Mouse (Mus musculus) cerebellum, adult (tissue): ENCODE results near the gene Crygb.

Experiments
- ATAC-seq: cut with Nextera tagmentation; 2 replicates; pipeline ENCODE4 v1.9.2; 2017; ENCODE audit warnings: mild to moderate bottlenecking, moderate library complexity, mixed read lengths; ENCODE audit not compliant: insufficient number of reproducible peaks, low FRiP score, low TSS enrichment

Crygb gene

DNA sequence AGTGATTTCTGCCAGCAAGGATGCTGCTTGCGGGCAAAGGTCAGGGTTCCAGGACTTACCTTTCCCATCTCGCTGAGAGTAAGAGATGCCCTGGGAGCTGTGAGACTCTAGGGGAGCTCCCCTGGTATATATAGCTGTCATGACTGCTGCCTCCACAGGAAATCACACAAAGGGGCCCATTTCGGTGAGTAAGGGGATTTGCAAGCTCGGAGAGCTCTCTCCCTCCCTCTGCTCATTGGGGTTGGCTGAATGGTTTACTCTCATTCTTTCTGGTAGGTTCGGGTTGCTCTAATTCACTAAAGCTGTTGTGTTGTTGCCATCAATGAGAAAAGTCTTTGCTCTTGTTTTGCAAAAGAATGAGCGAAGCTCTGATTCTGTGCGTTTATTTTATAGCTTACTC is at the start of gene Crygb:
Gene Crygb, minus strand, starts transcription at position 101 of the 400 bp plus-strand sequence.
- ATAC-seq: no peak

DNA sequence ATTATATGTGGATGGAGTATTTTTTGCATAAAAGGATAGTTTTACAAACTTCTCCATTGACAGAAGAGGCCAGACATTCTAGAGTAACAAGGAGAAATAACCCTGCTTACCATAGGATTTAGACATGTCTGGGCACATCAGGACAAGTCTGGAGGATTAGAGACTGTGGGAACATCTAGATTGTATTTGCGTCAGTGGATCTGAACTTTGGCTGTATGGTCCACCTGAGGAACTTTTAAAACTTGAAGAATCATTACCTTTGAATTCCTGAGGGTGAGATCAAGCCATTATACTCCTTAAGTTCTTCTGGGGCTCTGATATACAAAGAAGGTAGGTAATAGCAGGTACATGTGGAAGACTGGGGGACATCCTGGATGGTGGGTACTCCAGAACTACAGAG is 49.6 kb upstream of the Crygb start:
- ATAC-seq: no peak

DNA sequence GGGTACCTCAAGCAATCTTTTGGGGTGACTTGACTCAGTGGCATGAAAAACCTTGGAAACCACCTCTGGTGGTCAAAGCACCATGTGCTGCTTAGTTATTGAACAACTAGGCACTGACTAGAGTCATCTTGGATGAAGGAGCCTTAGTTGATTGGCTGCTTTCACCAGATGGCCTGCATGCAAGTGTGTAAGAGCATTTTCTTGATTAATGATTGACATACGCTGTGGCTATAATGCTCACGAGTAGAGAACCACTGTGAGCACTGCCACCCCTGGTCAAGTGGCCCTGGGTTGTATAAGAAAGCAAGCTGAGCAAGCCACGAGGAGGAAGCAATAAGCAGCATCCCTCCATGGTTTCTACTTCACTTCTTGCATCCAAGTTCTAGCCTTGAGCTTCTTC is 48.1 kb upstream of the Crygb start:
- no peak for ATAC-seq

DNA sequence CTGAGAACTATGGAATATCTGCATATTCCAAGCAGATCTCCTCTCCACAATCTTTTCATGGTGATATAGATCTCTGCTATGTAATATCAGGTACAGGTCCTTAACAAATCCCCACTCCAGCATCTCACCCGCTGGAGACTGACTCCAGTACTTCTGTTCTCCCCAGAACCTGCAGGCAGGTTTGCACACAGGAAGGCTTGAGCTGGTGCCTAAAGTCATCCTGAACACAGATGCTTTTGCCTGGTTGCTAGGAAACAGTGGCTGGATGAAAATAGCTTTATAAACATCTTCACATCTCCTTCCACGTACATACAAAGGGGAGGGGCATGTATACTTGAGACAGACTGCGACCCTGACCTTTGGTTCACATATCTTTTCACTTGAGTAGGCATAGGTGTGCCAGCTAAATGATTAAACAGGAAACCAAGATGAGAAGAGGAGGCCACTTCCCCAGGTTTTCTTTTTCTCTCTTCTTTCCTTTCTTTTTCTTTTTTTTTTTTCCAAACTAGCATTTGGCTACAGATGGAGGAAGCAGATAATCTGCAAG is 47.6 kb upstream of the Crygb start:
- ATAC-seq: no peak

DNA sequence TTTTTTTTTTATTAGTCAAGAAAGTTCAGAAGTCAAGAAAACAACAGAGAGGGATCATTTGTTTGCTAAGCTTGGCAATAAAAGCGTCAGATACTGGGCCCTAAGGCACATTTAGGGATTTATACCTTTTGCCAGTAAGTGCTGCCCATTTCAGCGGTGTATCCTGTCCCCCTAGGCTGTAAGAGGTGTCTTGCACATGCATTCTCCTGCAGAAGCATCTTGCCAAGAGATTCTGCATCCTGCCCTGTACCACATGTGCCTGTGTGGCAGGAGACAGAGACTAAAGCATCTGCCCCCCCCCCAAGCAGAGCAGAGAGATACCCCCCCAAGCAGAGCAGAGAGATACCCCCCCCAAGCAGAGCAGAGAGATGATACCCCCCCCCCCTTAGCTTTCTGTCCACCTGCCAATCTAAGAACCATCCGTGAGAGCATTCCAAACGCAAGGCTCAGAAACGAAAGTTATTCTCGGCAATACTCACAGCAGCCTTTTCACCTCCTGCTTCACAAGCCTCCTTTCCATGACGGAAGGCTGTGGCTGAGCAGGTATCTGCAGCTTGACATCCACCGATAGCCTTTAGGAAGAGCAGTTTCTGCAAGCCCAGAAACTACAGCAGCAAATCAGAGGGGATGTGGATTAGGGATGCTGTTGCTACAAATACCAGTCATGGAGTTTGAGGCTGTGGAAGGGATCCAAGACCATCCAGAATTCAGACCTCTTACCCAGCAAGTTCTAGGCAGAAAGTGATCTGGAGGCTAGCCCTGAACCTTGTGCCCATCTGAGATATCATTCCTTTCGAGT is 40.7 kb upstream of the Crygb start, which contains the start of gene D630023F18Rik:
Gene D630023F18Rik, minus strand, starts transcription at position 641 of the 799 bp plus-strand sequence.
- ATAC-seq: peak; percentile 75; the same call in 1 of the 2 replicates

DNA sequence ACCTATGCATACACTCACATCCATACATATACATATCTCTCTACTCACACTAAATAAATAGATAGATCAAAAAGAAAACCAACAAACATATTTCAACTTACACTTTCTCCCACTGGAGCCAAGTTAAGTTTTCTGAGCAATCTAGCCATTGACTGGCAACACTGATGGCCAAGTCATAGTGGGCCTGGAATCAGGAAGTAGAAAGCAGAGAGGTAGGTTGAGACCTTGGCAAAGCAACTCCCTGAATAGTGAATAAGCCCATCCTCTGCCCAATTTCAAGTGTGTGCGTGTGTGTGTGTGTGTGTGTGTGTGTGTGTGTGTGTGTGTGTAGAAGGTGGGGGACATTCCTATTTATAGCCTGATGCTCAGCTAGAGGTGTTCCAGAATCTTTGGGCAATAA is 37.4 kb upstream of the Crygb start, which contains the start of gene Gm28845:
Gene Gm28845, minus strand, starts transcription at position 121 of the 400 bp plus-strand sequence.
- no peak for ATAC-seq

DNA sequence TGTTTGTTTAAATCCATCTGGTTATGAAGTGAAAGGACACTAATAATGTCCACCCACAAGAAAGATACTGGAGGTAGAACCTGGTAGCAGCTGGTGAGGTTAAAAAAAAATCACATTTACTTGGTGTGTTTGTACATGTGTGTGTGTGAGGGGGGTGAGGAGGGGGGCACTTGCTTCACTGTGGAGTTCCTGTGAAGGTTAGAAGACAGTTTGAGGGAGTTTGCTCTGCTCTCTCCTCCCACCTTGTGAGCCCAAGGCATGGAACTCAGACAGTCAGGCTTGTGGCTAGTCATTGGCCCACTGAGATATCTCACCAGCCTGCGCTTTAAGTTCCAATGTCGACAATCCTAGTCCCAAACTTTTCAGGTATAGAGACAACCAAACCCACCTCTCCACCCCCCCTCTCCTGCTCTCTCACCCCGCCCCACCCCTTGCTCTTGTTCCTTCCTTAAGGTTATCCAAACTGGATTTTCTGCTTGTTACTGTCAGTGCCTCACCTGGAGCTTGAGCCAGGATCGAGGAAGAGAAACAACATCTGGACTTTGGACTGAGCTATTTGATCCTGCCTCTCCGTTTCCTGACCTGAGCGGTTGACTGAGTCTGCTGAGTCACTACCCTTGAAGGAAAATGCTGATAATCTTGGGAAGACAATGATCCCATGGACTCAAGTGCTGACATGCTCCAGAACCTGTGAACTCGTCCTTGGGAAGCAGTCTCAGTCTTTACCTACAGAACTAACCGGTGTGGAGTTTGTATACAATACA is 36.2 kb upstream of the Crygb start:
- no peak for ATAC-seq

DNA sequence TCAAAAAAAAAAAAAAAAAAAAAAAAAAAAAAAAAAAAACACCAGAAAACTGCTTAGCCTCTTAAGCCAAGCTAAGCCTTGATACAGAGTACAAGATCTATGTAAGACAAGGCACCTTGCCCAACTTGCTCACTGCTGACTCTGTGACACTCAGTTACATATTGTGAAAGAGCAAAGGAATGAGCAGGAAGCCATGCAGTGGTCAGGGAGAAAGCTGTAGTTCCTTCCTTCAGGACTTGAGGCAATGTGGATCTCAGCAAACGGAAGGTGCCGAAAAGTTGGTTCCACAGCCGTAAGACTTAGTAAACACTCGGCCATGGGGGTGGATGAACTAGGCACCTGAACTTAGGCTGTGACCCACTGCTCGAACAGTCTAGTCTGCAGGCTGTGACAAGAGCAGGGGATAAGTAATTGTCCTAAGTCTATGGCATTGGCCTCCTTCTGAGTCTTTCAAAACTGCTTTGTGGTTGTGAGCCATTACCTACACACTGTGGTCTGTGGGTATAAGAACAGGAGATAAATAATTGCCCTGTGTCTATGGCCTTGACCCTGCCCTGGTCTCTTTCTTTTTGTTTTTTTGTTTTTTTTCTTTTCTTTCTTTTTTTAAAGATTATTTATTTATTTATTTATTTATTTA is 31.6 kb upstream of the Crygb start:
- ATAC-seq: no peak

DNA sequence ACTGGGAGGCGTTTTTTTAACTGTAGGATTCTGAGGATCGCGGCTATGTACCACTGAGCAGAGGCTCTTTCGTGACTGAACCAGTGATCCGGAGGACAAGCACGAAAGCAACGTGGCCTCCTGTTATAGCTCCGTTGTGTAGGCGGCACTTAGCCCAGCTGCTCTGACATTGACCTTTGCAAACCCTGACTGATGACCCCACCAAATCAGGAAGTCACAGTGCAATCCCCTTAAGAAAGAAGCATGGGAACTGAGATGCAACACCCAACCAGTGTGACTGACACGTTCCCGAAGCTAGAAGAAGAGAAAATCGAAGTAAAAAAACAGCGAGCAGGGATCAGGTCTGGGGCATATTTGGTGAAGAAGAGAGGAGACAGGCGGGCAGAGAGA is 30.7 kb upstream of the Crygb start:
- ATAC-seq: no peak

DNA sequence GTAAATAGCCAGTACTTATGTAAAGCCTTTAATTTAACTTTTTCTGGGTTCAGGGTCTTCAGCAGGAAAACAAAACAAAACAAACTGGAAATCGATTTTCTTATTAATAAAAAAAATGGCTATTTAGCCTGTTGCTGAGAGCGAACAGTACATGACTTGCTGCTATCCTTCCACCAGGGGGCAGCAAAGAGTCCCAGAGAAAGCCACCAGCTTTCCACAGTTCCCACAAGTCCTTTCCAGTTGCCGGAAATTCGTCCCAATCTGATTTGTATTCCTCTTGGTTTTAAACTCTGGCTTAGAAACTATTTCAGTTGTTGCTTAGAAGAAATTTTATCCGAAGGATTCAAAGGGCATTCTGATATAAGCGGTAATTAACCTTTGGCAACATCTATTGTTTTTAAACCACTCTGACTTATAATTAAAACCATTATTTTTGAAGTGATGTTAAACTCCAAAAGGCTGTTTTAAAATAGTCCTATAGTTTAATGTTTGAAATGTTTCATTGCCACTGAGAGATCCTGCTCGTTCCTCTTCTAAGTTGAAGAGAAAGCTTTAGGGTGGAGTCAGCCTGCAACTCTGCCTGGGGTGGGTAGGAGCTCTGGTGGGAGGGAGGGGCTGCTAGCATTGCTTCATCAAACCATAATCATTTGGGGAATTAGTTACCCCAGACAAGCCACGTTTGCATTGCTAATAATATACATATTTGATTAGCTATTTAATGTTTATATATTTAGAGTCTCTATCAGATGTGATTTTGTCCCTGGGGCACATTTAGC is 30.1 kb upstream of the Crygb start:
- peak; percentile 76; the same call in 1 of the 2 replicates for ATAC-seq

DNA sequence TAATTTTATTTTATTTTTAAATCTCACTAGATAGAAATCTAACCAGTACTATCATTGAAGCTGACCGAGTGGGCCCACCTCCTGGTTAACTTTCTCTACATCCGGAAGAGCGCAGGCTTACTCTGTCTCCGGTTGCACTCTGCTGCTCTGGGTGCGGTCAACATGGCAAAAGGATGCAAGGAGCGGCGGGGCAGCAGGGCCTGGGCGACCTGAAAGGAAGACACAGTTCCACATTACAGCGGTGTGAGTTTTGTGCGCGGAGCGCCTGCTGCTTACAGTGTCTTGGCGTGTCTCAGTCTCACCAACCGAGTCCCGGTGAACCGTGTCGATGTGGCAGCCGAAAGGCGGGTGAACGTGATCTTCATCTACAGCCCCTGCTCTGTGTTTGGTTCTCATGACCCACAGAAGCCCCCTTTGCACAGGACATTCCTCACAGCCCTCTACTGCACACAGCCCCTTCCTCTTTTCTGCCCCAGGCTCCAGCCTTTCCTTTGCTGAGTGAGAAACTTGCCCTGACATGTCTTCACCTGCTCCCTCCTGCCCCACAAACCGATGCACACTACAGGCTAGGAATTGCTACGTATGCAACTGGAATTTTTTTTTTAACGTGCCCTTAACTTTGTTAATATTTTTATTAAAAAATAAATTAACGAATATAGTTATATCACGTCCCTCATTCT is 27.8 kb upstream of the Crygb start:
- ATAC-seq: no peak

DNA sequence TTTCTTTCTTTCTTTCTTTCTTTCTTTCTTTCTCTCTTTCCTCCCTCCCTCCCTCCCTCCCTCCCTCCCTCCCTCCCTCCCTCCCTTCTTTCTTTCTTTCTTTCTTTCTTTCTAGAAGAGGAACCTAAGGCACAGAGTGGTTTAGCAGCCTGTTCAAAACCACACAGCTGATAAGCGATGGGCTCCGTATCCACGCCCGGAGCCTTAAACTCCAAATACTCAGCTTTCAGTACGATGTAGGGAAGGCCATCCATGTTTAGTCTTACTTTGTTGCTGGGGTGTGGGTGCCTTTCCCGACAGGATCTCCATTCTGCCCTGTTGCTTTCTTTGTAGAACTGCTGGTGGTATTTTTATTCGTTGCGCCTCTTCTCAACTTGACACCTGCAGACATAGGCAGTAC is 27.1 kb upstream of the Crygb start:
- ATAC-seq: no peak

DNA sequence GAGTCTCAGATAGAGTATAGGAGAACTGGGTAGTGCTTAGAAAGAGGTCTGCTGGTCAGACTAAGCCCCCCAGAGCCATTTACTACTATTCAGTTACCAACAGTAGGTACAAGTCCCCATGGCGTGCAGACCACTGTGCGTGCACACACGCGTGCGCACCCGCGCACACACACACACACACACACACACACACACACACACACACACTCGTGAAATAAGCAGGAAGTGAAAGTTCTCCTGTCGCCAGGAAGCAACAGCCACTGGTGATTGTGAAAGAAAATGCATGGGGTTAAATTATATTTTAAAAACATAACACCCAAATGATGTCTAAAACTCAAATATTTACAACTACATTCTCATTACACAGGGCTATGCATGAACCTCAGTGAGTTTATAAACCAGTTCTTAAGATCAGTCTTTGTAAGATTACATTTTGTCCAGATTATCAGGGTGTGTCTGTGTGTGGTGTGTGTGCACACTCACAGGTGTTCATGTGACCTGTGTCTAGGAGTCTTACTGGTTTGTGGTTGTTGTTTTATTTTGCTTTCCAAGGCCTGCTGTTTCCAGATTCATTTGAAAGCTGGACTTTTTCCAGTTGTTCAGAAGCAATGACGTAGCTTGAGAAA is 25.7 kb upstream of the Crygb start:
- ATAC-seq: no peak

DNA sequence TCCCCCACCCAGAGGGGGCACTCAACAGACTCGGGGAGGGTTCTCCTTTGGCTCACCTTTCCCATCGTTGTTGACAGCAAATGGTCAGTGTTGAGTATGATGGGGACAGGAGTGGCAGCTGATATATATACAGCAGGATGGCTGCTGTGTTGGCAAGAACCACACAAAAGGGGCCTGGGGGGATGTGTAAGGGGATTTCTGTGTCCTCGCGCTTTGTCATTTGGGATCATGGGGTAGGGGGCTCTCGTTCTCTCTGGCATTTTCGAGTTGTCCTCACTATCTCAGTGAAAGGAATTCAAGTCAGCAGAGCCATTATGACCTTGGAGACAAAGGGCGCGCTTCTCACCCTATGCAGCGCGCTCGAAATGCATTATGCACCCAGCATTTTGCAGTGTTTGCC is 21.2 kb upstream of the Crygb start, which contains the start of gene Cryga:
Gene Cryga, minus strand, starts transcription at position 101 of the 400 bp plus-strand sequence.
- no peak for ATAC-seq

DNA sequence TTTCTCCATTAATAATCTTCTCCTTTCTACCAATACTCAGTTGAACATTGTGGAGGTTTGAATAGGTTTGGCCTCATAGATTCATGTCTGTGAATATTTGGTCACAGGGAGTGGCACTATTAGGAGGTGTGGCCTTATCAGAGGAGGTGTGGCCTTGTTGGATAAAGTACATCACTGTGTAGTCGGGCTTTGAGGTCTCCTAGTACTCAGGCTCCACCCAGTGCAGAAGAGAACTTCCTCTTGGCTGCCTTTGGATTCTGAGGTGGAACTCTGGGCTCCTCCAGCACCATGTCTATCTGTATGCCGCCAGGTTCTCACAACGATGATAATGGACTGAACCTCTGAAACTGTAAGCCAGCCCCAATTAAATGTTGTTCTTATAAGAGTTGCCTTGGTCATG is 14.9 kb upstream of the Crygb start:
- ATAC-seq: no peak

DNA sequence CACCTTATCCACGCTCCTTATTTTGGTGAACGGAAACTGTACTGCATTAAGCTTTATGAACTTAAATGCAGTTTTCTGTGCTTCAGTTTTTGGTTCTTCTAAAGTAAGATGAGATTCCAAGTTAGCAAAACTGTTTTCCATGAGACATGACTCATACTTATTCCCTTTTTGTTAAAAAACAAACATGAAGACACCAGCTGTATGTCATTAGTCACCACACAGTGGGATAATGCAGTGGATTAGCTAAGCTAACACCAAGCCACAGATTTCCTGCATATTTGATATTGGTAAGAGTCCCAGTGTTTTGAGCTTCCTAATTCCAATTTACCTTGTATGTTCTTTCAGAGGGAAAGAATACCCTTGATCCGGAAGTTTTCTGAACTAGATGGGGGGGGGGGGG is 9.5 kb upstream of the Crygb start:
- ATAC-seq: no peak

DNA sequence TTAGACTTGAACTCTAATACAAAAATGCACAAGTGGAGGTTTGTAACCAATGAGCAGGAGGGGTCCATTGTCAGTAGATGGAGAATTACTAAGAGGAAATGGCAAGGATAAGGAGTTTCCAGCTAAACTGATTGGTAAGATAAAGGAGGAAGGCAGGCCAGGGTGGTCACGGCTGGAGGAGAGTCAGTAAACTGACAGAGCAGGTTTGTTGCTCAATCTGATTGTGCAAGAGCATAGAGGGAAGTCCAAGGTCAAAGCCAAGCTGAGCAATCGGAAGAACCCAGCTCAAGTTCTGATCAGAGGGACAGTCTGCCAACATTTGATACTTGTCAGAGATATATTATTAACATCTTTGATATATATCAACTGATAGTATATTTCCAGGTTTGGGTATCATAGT is 8.3 kb upstream of the Crygb start:
- no peak for ATAC-seq

DNA sequence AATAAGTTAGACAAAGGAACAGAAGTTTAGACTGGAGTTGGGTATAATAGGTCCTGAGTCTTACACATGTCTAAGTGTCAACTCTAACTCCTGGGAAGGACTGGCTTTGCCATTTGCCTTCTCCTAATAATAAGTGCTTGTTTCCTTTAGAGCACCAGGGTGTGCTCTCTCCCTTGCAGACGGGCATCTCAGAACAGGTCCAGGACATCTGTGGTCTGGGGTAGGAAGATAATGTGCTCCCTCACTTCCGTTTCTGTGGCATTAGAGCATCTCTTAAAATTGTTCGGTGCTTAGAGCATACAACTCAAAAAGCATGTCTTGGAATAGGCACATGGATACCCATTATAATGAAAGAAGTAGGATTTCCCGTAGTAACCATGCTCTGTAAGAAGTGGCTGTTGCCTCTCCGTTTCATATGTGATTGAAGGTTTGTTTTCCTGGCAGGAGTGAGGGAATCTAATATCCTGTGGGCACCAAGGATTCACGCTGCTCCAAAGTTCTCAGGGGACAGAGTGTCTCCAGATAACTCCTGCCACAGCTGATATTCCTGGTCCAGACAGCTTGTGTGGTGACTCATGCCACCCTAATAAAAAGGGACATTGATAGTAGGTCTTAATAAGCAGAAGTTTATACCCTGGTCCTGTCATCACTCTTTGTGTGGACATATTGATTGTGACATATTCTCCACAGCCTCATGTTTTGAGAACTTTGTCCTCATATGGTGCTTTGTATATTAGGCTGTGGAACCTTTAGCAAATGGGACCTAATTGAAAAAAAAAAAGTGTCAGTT is 6.7 kb upstream of the Crygb start:
- no peak for ATAC-seq
